Mouse (Mus musculus): ENCODE data around the gene Ttbk1. TPM values are rescaled to one million over a fixed set of nuclear protein-coding genes. Genes with fewer than 3 reads are reported as not detected.

The Ttbk1 gene
- polyA plus RNA-seq (2014; fragmentation: Nextera tagmentation; extraction: Ambion mirVana), result 0.32 and 0.39 TPM in 2 replicates

DNA sequence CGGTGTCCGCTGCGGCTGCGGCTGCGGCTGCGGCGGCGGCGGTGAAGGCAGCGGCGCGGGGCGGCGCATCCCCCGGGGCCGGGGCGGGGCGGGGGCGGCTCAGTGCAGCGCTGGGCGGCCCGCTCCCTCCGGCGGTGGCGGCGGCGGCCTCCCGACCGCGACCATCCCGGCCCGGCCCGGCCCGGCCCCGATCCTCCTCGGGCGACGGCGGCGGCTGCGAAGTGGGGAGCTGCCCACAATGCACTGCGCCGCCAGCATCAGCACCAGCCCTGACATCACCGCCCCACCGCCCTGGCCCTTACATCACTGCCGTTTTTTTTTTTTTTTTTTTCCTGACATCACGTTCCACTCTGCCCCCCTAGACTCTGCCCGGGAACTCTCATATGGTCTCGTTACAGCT lies at the start of gene Ttbk1:
Ttbk1 (minus strand) TSS at position 245 of the 400 bp plus-strand sequence.
- DNase-seq (ENCODE audit: low spot score), result no peak
- Histone ChIP-seq H3K4me1 (replicated peaks; ENCODE audit: control insufficient read depth, insufficient read depth, low read length) (peaks cover 2% of the 10 kb centered on the region; the same call in 1 of the 2 replicates), H3K36me3 (ENCODE audit: control insufficient read depth, insufficient read depth, low read length) (no peaks in the 10 kb centered on the region), H3K27me3 (replicated peaks; ENCODE audit: control insufficient read depth, insufficient read depth, low read length) (peaks cover 77% of the 10 kb centered on the region), H3K9me3 (ENCODE audit: control insufficient read depth, low read length) (no peaks in the 10 kb centered on the region), H3K4me3 (ENCODE audit: low read depth, low read length) (peak within 1 kb of the TSS; percentile 30), H3K4me2 (ENCODE audit: low read length) (peak within 1 kb of the TSS; percentile 50), H3K9ac (ENCODE audit: low read length) (peak within 1 kb of the TSS; percentile 22; the same call in 1 of the 2 replicates), H3K27ac (ENCODE audit: low read depth) (no peak within 1 kb of the TSS)
- ATAC-seq (replicated peaks; ENCODE audit: low FRiP score, low TSS enrichment, low read depth), result no peak
- 1% methylated on average over 31 of the region's 49 CpGs for WGBS

DNA sequence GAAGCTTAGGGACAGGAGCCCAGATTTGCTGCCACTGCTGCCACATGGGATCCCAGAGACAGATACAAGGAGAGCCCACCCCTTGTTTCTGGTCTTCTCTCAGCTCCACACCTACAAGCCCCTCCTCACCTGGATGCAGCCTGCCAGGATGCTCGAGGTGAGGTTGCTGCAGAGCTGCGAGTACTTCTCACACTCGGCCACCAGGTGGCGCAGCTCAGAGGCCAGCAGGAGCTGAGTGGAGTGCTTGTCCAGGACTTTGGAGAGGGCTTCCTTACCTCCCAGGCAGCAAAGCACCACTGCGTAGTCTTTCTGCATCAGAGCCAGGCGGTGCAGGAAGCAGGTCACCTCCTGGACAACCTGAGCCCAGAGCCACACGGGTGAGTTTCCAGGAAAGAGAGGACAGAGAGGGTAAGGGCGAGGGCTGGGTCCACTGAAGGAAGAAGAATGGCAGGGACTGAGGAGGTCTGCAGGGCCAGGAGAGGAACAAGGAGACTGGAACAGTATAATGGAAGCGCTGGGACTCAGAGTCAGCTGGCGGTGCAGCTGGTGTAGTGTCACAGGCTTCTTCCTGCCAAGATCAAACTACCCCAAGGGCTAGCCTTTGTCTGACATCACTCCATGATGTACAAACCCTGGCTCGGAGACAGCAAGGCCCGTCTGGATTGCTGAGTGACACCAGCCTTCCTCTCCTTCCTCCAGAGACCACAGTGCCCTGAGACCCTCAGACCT lies 38.3 kb upstream of the Ttbk1 start:
- Histone ChIP-seq H3K4me2 (ENCODE audit: low read length) (no peak overlapping the region), H3K9ac (ENCODE audit: low read length) (no peak overlapping the region), H3K27ac (ENCODE audit: low read depth) (no peak overlapping the region), H3K4me3 (ENCODE audit: low read depth, low read length) (no peak overlapping the region), H3K36me3 (ENCODE audit: control insufficient read depth, insufficient read depth, low read length) (no peaks in the 10 kb centered on the region), H3K27me3 (replicated peaks; ENCODE audit: control insufficient read depth, insufficient read depth, low read length) (peaks cover 7% of the 10 kb centered on the region; the same call in 1 of the 2 replicates), H3K9me3 (ENCODE audit: control insufficient read depth, low read length) (no peaks in the 10 kb centered on the region), H3K4me1 (replicated peaks; ENCODE audit: control insufficient read depth, insufficient read depth, low read length) (no peaks in the 10 kb centered on the region)
- ATAC-seq (replicated peaks; ENCODE audit: low FRiP score, low TSS enrichment, low read depth), result peak; percentile 47; the same call in 1 of the 2 replicates
- peak; percentile 84 for DNase-seq (ENCODE audit: low spot score)
- WGBS, result 34% methylated on average over 12 of the region's 12 CpGs

DNA sequence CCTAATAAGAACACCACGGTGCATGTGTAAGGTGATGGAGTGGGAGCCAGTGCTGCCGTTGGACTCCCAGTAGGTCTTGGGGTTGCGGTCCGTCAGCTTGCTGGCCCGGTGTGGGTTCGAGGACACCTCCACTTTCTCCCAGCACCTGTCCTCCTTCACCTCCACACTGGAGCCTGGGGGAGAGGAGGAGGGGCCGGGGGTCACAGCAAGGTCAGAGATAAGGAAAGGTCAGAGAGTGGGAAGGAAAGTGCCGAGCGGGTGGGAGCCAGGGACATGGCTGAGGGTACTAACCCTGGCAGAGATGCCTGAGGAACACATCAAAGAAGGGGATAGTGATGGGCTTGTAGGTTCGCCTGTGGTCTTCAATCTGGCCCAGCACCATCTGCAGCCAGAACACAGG lies 37.6 kb upstream of the Ttbk1 start:
- Histone ChIP-seq H3K9ac (ENCODE audit: low read length) (no peak overlapping the region), H3K27ac (ENCODE audit: low read depth) (no peak overlapping the region), H3K36me3 (ENCODE audit: control insufficient read depth, insufficient read depth, low read length) (no peaks in the 10 kb centered on the region), H3K9me3 (ENCODE audit: control insufficient read depth, low read length) (no peaks in the 10 kb centered on the region), H3K27me3 (replicated peaks; ENCODE audit: control insufficient read depth, insufficient read depth, low read length) (peaks cover 7% of the 10 kb centered on the region; the same call in 1 of the 2 replicates), H3K4me2 (ENCODE audit: low read length) (no peak overlapping the region), H3K4me1 (replicated peaks; ENCODE audit: control insufficient read depth, insufficient read depth, low read length) (no peaks in the 10 kb centered on the region), H3K4me3 (ENCODE audit: low read depth, low read length) (no peak overlapping the region)
- no peak for ATAC-seq (replicated peaks; ENCODE audit: low FRiP score, low TSS enrichment, low read depth)
- no peak for DNase-seq (ENCODE audit: low spot score)
- WGBS, result 81% methylated on average over 10 of the region's 10 CpGs

DNA sequence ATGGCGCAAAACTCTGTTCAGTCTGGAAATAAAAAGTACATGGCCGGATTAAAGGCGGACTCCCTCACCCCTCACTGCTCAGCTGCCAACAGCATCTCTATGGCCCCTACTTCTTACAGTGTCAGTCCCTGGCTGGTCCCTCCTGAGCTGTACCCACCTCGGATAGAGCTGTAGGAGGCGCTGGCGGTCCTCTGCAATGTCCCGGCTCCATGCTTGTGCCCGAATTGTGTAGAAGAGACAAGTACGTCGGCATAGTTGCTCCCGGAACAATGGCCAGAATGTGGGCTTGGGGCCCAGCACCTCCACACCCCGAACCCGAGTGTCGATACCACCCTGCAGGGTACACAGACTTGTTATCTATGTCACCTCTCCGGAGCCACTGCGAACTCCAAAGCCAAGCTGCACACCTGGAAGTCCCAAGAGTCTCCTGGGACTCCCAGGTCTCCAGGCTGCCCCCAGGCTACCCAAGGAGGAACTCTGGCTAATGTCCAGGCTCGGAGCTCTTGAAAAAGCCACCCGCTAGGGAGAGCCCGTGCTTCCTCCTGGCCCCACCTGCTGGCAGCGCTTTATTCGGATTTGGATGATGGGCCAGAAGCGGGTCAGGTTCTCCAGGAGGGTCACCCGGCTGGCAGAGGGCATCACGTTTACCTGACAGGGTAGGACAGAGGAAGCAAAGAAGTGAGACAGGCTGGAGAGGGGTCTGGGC lies 34.6 kb upstream of the Ttbk1 start:
- no peak overlapping the region for H3K27ac ChIP-seq (ENCODE audit: low read depth)
- H3K4me3 ChIP-seq (ENCODE audit: low read depth, low read length), result no peak overlapping the region
- no peaks in the 10 kb centered on the region for H3K4me1 ChIP-seq (replicated peaks; ENCODE audit: control insufficient read depth, insufficient read depth, low read length)
- no peaks in the 10 kb centered on the region for H3K9me3 ChIP-seq (ENCODE audit: control insufficient read depth, low read length)
- no peak for ATAC-seq (replicated peaks; ENCODE audit: low FRiP score, low TSS enrichment, low read depth)
- no peak for DNase-seq (ENCODE audit: low spot score)
- no peak overlapping the region for H3K4me2 ChIP-seq (ENCODE audit: low read length)
- peaks cover 7% of the 10 kb centered on the region; the same call in 1 of the 2 replicates for H3K27me3 ChIP-seq (replicated peaks; ENCODE audit: control insufficient read depth, insufficient read depth, low read length)
- WGBS, result 36% methylated on average over 24 of the region's 24 CpGs
- no peak overlapping the region for H3K9ac ChIP-seq (ENCODE audit: low read length)
- no peaks in the 10 kb centered on the region for H3K36me3 ChIP-seq (ENCODE audit: control insufficient read depth, insufficient read depth, low read length)

DNA sequence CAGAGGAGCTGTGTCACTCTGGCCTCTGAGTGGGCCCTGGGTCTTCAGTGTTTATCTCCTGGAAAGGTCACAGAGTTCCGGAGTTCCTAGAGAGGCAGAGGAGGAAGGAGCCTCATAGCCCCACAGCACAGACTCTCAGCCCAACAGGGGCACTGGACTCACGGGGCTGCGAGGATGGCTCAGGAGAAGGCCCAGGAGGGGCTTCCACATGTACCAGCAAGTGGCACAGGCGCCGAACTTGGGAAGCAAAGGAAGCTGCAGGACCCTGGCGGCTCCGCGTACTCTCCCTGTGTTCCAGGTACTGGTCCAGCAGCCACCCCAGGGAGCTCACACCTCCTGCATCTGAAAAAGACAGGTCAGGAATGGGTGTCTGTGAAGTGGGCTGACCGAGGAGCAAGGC lies 33.7 kb upstream of the Ttbk1 start:
- peak overlapping the region; percentile 45 for H3K4me2 ChIP-seq (ENCODE audit: low read length)
- H3K27ac ChIP-seq (ENCODE audit: low read depth), result no peak overlapping the region
- peaks cover 7% of the 10 kb centered on the region; the same call in 1 of the 2 replicates for H3K27me3 ChIP-seq (replicated peaks; ENCODE audit: control insufficient read depth, insufficient read depth, low read length)
- DNase-seq (ENCODE audit: low spot score), result no peak
- WGBS, result 68% methylated on average over 9 of the region's 9 CpGs
- H3K9ac ChIP-seq (ENCODE audit: low read length), result peak overlapping the region; percentile 34
- ATAC-seq (replicated peaks; ENCODE audit: low FRiP score, low TSS enrichment, low read depth), result no peak
- H3K36me3 ChIP-seq (ENCODE audit: control insufficient read depth, insufficient read depth, low read length), result no peaks in the 10 kb centered on the region
- H3K4me3 ChIP-seq (ENCODE audit: low read depth, low read length), result no peak overlapping the region
- no peaks in the 10 kb centered on the region for H3K4me1 ChIP-seq (replicated peaks; ENCODE audit: control insufficient read depth, insufficient read depth, low read length)
- no peaks in the 10 kb centered on the region for H3K9me3 ChIP-seq (ENCODE audit: control insufficient read depth, low read length)

DNA sequence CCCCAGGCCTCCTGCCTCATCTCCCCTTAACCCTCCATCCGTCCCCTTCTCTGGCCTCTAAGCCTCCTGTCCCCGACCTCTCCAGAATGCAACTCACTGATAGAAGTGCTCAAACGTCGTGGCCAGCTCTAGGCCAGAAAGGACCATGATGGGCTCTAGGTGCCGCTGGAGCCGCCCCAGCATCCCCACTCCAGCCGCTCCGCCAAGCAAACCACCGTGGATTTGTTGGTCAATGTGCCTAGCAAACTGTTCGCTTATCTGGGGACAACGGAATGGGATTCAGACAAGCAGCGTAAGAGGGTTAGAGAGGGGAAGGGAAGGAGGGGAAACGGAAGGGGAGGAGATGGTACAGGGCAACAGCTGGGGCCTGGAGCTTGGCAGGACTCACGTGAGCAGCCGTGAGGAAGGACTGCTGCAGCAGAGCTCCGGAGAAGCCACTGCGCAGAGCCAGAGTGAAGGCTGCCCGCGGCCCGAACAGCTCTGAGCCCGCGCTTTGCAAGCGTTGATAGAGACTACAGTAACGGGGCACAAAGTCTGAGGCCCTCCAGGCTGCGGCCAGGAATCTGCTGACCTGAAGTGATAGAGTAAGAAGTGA lies 33.0 kb upstream of the Ttbk1 start:
- Histone ChIP-seq H3K4me2 (ENCODE audit: low read length) (peak overlapping the region; percentile 45), H3K27me3 (replicated peaks; ENCODE audit: control insufficient read depth, insufficient read depth, low read length) (peaks cover 7% of the 10 kb centered on the region; the same call in 1 of the 2 replicates), H3K4me1 (replicated peaks; ENCODE audit: control insufficient read depth, insufficient read depth, low read length) (no peaks in the 10 kb centered on the region), H3K36me3 (ENCODE audit: control insufficient read depth, insufficient read depth, low read length) (no peaks in the 10 kb centered on the region), H3K4me3 (ENCODE audit: low read depth, low read length) (peak overlapping the region; percentile 25), H3K9me3 (ENCODE audit: control insufficient read depth, low read length) (no peaks in the 10 kb centered on the region), H3K9ac (ENCODE audit: low read length) (peak overlapping the region; percentile 34), H3K27ac (ENCODE audit: low read depth) (no peak overlapping the region)
- 35% methylated on average over 25 of the region's 25 CpGs for WGBS
- no peak for DNase-seq (ENCODE audit: low spot score)
- 0 out of 2 replicates have a peak, but pooled peaks have one; percentile 42 for ATAC-seq (replicated peaks; ENCODE audit: low FRiP score, low TSS enrichment, low read depth)

DNA sequence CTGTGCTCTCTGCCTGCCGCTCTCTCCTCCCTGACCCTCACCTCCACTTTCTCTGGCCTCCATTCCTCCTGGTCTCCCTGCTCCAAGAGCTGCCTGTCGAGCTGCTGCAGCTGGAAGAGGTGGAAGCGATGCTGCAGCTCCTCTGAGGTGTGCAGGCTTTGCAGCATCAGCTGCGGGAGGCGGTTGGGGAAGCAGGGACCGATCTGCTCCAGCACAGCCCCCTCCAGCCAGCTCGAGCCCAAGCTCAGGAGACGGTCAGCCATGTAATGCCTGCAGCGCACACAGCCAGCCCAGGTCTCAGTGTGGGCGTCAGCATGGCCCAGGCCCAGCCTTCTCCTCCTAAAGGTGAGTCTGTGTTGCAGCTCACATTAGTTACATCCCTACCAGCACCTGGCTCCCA lies 32.5 kb upstream of the Ttbk1 start:
- Histone ChIP-seq H3K27me3 (replicated peaks; ENCODE audit: control insufficient read depth, insufficient read depth, low read length) (peaks cover 7% of the 10 kb centered on the region; the same call in 1 of the 2 replicates), H3K4me3 (ENCODE audit: low read depth, low read length) (peak overlapping the region; percentile 25), H3K27ac (ENCODE audit: low read depth) (no peak overlapping the region), H3K9me3 (ENCODE audit: control insufficient read depth, low read length) (no peaks in the 10 kb centered on the region), H3K4me1 (replicated peaks; ENCODE audit: control insufficient read depth, insufficient read depth, low read length) (no peaks in the 10 kb centered on the region), H3K36me3 (ENCODE audit: control insufficient read depth, insufficient read depth, low read length) (no peaks in the 10 kb centered on the region), H3K4me2 (ENCODE audit: low read length) (peak overlapping the region; percentile 45), H3K9ac (ENCODE audit: low read length) (no peak overlapping the region)
- 59% methylated on average over 10 of the region's 10 CpGs for WGBS
- ATAC-seq (replicated peaks; ENCODE audit: low FRiP score, low TSS enrichment, low read depth) (0 out of 2 replicates have a peak, but pooled peaks have one; percentile 24), DNase-seq (ENCODE audit: low spot score) (no peak)

DNA sequence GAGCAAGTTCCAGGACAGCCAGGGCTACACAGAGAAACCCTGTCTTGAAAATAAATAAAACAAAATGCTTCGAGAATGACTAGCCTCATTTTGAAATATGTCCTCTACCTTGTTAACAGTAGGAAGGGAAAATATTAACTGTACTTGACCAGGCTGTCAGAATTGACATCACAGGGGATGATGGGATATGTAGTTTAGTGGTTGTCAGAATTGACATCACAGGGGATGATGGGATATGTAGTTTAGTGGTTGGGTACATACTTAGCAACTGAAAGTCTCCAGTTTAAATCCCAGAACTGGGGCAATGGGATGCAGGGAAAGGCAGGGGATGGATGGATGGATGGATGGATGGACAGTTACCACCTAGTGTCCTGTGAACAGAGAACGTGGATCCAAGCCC lies 25.9 kb upstream of the Ttbk1 start:
- WGBS, result 55% methylated on average over 2 of the region's 2 CpGs
- Histone ChIP-seq H3K4me3 (ENCODE audit: low read depth, low read length) (no peak overlapping the region), H3K9ac (ENCODE audit: low read length) (no peak overlapping the region), H3K9me3 (ENCODE audit: control insufficient read depth, low read length) (no peaks in the 10 kb centered on the region), H3K4me1 (replicated peaks; ENCODE audit: control insufficient read depth, insufficient read depth, low read length) (no peaks in the 10 kb centered on the region), H3K27me3 (replicated peaks; ENCODE audit: control insufficient read depth, insufficient read depth, low read length) (no peaks in the 10 kb centered on the region), H3K36me3 (ENCODE audit: control insufficient read depth, insufficient read depth, low read length) (no peaks in the 10 kb centered on the region), H3K27ac (ENCODE audit: low read depth) (no peak overlapping the region), H3K4me2 (ENCODE audit: low read length) (no peak overlapping the region)
- no peak for ATAC-seq (replicated peaks; ENCODE audit: low FRiP score, low TSS enrichment, low read depth)
- DNase-seq (ENCODE audit: low spot score), result no peak

All from intestine, embryonic 14.5 days (tissue).